Mouse (Mus musculus): ENCODE results near the gene Serpina3k.
"Not testable (repeated sequence)": the region's sequence is repeated elsewhere in the genome, so short reads cannot be mapped to it uniquely, and the experiment has no call there.

DNA sequence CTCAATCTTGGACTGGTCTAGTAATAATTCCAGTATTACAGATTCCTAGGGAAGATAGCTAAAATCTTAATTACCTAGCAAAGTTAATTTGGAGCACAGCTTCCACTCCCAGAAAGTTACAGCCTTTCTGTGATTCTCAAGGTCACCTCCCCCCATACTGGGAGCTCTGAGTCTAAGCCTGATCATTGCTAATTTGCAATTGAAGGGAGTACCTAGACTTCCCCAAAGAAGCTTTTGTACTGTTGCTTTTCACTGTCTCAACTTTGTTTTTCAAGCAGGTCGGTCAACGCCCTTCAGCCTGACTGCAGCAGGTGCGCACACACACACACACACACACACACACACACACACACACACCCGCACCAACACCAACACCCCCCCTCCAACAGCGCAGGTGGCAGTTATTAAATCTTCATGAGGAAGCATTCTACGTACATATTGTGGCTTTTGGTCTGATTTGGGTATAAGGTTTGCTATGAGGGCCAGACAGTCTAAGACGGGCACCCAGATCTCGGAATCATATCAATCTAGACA lies 42.9 kb downstream of the Serpina3k start:
- TF ChIP-seq CTCF (IDR thresholded peaks at IDR 0.05; ENCODE audit: borderline replicate concordance, control insufficient read depth, extremely low read depth, insufficient read depth, low read length, poor library complexity); POLR2A (IDR thresholded peaks at IDR 0.05; ENCODE audit: control insufficient read depth, extremely low read depth, insufficient read depth, low read length, poor library complexity): not testable (repeated sequence)
